Mouse (Mus musculus) ES-Bruce4 (cell line): ENCODE results near the gene Eepd1.

Experiments
- CTCF ChIP-seq: IDR thresholded peaks from one replicate; pipeline ENCODE4 v1.8.1; 2011; ENCODE audit warnings: low read depth, low read length
- POLR2A ChIP-seq: IDR thresholded peaks from one replicate; pipeline ENCODE4 v1.8.1; 2011; ENCODE audit warnings: low read length; ENCODE audit not compliant: insufficient read depth

DNA sequence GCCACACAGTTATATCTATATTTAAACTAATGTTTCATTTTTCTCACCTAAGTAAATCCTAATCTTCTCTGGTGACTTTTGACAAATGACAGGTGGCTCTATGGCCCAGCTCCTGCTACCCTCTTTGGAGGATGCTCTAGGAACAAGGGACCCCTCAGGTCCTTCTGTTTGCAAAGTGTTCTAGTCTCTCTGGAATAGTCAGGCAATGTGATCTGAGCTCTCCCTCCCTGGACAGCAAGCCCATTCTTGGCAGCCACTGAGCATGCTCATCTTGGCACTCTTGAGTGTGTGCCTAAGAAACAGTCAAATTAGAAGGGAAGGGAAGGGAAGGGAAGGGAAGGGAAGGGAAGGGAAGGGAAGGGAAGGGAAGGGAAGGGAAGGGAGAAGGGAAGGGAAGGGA is 37.8 kb upstream of the Eepd1 start:
- TF ChIP-seq CTCF (no peak), POLR2A (no peak)
